Mouse (Mus musculus) embryo, embryonic 10 days (tissue): ENCODE measurements around the gene Lrrfip1.

Experiments used
- DNase-seq: peaks from one replicate; pipeline ENCODE4 v3.0.0-alpha.2; 2015; ENCODE audit warnings: low spot score

Lrrfip1 gene

DNA sequence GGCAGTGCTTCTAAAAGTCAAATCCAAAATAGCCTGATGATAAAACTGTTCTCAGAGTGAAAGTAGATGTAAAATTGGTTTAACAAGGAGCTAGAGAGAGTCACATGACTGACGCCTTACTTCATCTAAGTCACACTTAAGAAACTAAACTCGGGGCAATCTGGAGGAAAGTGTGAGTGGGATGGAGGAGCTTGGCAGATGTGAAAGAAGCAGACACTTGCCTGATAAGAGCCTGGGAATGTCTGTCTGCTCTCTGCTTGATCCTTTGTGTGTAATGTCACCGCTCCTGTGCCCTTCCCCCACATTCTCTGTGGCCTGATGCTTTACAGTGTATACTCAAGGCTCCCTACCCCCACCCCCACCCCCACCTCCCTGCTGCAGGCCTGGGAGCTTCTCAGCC, 87.8 kb downstream of the Lrrfip1 start:
- DNase-seq = peak; percentile 61

GRCm38 (mm10) chr1:91086748-91087147, 88.2 kb downstream of the Lrrfip1 start:
- DNase-seq = no peak

DNA sequence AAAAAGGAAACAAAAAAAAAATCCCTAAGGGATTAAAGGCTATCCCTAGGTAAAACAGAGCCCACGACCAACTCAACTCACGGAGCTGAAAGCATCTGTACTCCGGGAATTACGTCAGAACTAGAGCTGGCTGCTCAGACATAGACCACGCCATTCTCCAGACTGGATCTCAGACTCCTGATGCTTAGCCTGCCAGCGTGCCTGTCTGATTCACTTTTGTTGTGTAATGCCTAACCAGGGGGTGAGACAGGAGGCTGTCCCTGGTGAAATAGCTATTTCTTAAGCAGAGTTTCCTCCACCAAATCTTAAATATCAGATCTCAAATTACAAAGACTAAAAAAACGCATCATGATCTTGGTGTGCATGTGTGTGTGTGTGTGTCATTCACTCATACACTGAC, 89.5 kb downstream of the Lrrfip1 start:
- no peak for DNase-seq

- no peak for DNase-seq
Observed at GRCm38 (mm10) chr1:91088941-91089340, 90.4 kb downstream of the Lrrfip1 start.

DNA sequence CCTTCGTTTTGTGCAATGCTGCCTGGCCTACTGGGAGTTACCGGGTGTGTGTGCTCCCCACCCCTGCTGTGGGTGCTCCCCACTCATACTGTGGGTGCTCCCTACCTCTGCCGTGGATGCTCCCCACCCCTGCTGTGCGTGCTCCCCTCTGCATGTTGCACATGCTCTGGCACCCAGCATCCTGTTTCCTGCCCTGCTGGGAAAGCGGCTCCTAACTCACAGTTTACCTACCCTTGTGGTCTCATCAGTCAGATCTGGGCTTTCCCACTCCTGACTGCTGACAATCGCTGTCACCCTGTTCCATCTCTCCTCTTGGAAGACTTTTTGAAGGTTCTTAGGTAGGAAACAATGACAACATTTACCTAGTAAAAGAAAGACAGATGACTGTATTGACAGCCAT, 91.9 kb downstream of the Lrrfip1 start:
- DNase-seq = no peak

GRCm38 (mm10) chr1:91092451-91092850, 93.9 kb downstream of the Lrrfip1 start:
- DNase-seq = peak; percentile 43

DNA sequence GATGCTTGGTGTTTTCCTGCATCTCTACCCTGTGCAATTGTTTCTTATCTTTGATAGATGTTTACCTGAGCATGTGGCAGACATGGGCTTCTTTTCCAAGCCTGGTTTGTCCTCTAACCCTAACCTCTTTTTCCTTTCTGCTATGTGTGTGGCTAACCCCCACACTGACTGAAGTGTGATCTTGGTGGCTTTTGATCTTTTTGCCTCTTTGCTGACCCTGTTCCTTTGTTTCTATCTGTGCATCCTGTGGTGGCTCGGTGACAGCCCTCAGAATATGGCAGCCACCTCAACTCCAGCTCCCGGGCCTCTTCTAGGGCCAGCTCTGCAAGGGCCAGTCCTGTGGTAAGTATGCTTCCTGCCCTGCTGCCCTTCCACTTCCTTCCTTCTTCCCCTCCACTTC, 94.8 kb downstream of the Lrrfip1 start:
- no peak for DNase-seq

DNA sequence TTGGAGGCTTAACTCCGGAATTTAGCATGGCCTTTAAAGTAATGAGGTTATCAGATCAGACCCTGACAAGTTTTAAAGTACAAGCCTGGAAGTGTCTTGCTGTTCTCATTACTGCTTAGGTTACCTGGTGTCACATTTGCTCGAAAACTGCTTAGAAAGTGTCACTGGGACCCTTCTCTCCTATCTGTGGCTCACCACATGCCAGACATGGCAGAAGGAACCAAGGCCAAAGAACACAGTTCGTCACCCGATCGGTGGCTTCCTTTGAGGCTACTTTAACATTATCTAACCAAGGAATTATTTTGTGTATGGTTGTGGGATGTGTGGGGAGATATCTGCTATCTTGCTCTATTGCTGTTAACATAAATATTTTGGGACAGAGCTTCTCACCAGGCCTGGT, 95.5 kb downstream of the Lrrfip1 start:
- DNase-seq = no peak

GRCm38 (mm10) chr1:91095258-91095657, 96.7 kb downstream of the Lrrfip1 start:
- DNase-seq = no peak

GRCm38 (mm10) chr1:91095853-91096252, 97.3 kb downstream of the Lrrfip1 start:
- DNase-seq = no peak

DNA sequence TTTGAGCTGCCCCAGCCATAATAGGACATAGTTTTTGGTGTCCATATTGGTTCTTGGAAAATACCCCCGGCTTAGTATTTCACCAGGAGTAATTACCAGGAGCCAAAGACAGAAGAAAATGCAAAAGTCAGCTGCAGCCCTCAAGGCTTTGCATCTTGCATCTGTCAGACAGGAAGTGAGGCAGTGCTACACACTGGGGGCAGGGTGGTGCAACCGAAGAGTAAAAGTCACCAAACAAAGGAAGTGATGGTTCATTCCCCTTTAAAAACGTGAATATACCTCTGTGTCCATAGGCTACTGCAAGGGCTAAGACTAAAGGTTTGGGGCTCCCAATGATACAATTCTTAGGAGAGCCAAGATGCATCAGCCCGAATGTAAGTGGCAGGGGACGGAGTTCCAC, 98.0 kb downstream of the Lrrfip1 start:
- DNase-seq = no peak

GRCm38 (mm10) chr1:91097283-91097834, 98.8 kb downstream of the Lrrfip1 start:
- DNase-seq = no peak

GRCm38 (mm10) chr1:91098887-91099286, 100.3 kb downstream of the Lrrfip1 start:
- peak; percentile 71 for DNase-seq

DNA sequence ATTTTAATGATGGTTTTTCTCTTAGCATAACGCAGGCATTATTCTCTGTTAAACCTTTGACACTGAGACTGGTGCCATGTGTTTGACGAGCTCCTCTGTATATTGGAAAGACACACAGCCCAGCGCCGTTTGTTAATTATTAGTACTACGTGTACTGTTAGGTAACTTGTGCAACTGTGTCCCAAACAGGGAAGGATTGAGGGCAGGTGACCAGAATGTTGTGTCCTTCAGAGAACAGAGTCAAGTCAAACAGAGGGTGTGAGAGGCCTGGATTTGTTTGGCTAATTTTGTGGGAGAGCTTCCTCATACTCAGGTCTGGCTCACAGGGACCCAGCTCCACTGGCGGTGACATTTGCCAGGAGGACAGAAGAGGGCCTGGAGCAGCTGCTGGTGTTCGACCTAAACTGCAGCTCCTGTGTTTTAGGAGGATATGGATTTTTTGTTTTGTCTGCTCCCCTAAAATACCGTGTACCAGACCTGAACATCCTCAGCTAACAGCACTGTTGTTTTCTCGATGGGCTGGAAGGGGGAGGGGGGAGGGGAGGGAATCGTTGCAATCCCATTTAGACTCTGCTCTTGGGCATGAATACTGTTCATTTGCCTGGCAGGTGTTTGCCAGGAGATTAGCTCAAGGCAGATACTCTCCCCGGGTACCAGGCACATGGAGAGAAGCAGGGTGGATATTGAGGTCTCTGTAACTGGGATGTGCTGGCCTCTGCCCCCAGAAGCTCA, 103.3 kb downstream of the Lrrfip1 start:
- no peak for DNase-seq

- DNase-seq = no peak
Observed at GRCm38 (mm10) chr1:91103366-91103983, 104.9 kb downstream of the Lrrfip1 start.

- no peak for DNase-seq
Observed at GRCm38 (mm10) chr1:91107548-91107947, 109.0 kb downstream of the Lrrfip1 start.

- DNase-seq = no peak
Observed at GRCm38 (mm10) chr1:91109302-91109701, 110.8 kb downstream of the Lrrfip1 start.

GRCm38 (mm10) chr1:91112171-91112570, 113.6 kb downstream of the Lrrfip1 start:
- DNase-seq = no peak

DNA sequence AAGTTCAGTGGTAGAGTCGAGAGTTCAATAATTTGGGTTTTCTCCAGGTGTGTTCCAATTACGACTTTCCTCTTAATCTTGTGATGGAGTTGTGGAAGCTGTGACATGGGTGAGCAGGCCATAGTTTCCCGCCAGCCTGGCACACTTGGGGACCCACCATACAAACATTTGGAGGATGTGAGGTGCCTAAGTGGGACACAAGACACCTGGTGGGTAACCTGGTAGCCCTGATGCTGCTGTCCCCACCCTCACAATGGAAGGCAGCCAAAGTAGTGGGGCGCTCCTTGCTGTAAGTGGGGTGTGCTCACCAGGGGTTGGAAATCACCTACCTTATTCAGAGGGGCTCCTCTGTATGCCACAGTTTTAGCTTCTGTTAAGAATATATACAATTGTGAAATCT, 114.1 kb downstream of the Lrrfip1 start:
- no peak for DNase-seq

DNA sequence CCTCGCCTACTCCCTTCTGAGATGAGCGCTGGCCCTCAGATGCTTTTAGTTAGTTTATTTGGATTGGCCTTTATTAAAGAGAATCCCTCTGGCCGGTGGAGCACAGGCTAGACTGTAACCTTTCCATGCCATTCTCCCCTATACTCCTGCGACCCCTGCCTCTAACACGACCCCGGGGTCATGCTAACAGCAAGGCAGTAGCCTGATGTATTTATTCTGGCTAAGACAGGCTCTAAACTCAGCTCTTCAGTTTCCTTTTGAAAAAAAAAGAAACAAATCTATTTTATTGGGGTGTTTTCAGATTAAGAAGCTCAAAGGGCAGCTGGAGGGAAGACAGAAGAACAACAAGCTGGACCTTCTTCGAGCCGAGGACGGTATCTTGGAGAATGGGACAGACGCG, 123.6 kb downstream of the Lrrfip1 start:
- no peak for DNase-seq

DNA sequence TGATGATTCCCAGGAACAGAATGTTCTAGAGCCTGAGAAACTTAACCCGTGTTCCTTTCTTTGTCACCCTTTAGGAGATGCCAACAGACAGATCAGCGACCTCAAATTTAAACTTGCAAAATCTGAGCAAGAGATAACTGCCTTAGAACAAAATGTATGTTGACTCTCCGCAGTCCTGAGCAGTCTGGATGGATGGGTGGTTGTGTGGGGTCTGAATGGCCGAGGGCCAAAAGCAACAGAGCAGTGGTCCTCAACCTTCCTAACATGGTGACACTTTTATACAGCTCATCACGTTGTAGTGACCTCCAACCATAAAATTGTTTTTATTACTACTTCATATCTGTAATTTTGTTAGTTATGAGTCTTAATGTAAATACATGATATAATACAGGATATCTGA, 124.5 kb downstream of the Lrrfip1 start:
- DNase-seq = no peak

DNA sequence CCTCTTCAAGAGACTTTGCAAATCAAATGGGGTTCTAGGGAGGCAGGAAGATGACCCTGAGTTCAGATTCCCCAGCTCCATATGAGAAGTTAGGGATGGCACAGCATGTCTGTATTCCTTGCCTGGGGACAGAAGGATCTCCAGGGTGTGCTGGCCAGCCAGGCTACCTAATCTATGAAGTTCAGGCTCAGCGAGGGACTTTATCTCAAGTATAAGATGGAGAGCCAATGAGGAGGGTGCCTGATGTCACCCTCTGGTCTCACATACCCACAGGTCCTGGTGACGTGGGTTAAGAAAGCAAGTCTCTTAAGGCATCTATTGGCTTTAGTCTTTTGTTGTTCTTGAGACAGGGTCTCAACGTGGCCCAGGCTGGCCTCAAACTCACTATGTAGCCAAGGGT, 124.9 kb downstream of the Lrrfip1 start:
- no peak for DNase-seq

GRCm38 (mm10) chr1:91128849-91129248, 130.3 kb downstream of the Lrrfip1 start:
- DNase-seq = no peak

GRCm38 (mm10) chr1:91137036-91137435, 138.5 kb downstream of the Lrrfip1 start:
- no peak for DNase-seq
